Mouse (Mus musculus) olfactory bulb, adult 2 months (tissue): Measurements from ENCODE around the gene Ddx58.

Experiments used
- CTCF ChIP-seq: fragments of 200-500 bp; IDR thresholded peaks from 2 replicates; pipeline ENCODE4 v1.5.1; 2012; ENCODE audit warnings: low read depth, mild to moderate bottlenecking, low read length, moderate library complexity; ENCODE audit not compliant: insufficient read depth
- POLR2A ChIP-seq: fragments of 200-500 bp; IDR thresholded peaks from 2 replicates; pipeline ENCODE4 v1.6.1; 2012; ENCODE audit warnings: mild to moderate bottlenecking, low read depth, low read length, moderate library complexity; ENCODE audit not compliant: insufficient read depth

DNA sequence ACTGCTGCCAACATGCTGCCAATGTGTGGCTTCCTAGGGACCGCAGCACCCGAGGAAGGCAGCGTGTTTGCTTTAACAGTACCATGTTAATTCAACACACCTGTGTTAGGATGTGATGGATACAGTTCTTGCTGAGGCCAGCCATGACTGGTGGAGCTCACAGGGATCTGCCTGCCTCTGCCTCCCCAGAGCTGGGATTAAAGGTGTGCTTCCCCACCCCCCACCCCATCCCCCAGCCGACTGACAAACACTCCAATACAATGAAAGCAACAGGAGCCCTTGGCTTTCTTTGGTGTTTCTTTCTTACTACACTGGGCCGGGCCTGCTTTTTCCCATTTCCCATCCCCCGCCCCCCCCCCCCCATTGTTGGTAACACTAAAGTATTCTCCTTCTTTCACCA, 5.4 kb downstream of the Ddx58 start:
- TF ChIP-seq POLR2A (no peak), CTCF (no peak)
